Mouse (Mus musculus) bone marrow macrophage, adult 2 months (primary cell): ENCODE data around the gene Olfr1231.

ENCODE experiments used
- CTCF ChIP-seq: IDR thresholded peaks from 2 replicates; pipeline ENCODE4 v1.5.1; 2012; ENCODE audit warnings: low read depth, mild to moderate bottlenecking, low read length, moderate library complexity
- POLR2A ChIP-seq: IDR thresholded peaks from 2 replicates; pipeline ENCODE4 v1.6.1; 2012; ENCODE audit warnings: mild to moderate bottlenecking, low read depth, low read length, borderline replicate concordance

- TF ChIP-seq CTCF (no peak), POLR2A (no peak)
Measured at GRCm38 (mm10) chr2:89253962-89254361, 52.9 kb downstream of the Olfr1231 start, which contains the start of gene Olfr1228.
